Mouse (Mus musculus) megakaryocyte, adult 5-6 weeks (primary cell): ENCODE results near the gene Zkscan7. TPM values are rescaled to one million over a fixed set of nuclear protein-coding genes. Genes with fewer than 3 reads are reported as not detected.
"Not testable (repeated sequence)": the region's sequence is repeated elsewhere in the genome, so short reads cannot be mapped to it uniquely, and the experiment has no call there.

Experiments
- ATAC-seq: 2 replicates; pipeline ENCODE4 v1.8.0; 2016; ENCODE audit warnings: mild to moderate bottlenecking, inconsistent platforms; ENCODE audit not compliant: poor library complexity, severe bottlenecking
- total RNA-seq, 2 experiments: library from RNA; stranded (forward) in 1 of 2; stranded (reverse) in 1 of 2; fragments of 153-499, 151-499 nt in 1 of 2; fragments of 221-1000, 200-1000 nt in 1 of 2; gene quantifications; 2 replicates each; pipeline versions ENCODE4 v1.2.3 to v1.2.4; 2015 to 2017

Gene Zkscan7
- total RNA-seq (2015) (0.25 and 0.34 TPM in 2 replicates), total RNA-seq (2017) (0.51 and 0.69 TPM in 2 replicates)

DNA sequence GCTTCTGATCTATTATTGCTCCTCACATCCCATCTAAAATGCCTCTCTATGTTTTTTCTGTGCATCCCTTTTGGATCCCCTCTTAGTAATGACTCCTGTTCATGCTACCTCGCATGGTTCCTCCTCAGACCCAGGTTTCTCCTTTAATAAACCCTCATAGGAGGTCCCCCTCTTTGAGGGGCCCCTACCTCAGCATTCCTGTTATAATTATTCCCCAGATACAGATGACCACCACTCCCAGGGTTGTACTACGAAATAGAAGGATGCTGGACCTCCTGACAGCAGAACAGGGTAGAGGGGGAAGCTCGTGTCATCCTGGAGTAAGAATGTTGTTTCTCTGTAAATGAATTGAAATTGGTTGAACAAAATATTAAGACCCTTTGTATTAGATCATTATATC is at the start of gene Zkscan7:
TSS of gene Zkscan7 (plus strand) at position 301 of the 400 bp plus-strand sequence.
- no peak for ATAC-seq

DNA sequence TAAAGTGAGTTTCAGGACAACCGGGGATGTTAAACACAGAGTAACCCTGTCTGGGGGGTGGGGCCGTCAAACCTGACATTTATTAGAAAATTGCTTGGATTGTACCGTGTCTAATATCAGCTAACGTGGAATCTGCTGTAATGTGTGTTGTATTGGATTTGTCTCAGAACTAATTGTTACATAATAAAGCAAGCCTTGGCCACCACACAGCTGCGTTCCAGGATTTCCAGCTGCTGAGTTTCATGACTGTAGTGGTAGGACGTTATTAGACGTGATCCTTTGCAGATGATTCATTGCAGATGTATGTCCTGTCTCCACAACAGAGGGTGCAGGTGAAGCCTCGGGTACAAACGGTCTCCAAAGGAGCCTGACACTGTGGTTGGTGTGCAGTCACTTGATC is 49.4 kb upstream of the Zkscan7 start:
- no peak for ATAC-seq

DNA sequence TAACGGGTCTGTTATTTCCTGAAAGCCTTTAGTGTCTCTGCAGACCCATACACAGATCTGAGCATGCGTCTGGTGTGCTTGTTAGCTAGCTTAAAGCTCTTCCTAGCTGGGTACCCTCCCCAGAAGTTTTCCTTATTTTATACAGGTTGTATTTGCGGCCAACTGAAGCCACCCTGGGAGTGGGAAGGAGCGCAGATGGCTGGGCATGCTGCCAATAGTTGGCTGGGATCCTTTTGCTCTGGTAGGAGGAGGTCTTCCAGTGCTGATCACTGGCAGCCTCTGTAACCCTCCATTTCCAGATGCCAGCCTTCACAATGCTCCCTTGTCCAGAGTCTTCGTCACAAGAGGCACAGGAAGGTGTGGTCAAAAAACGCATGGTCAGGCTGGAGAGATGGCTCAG is 48.7 kb upstream of the Zkscan7 start:
- ATAC-seq: no peak

DNA sequence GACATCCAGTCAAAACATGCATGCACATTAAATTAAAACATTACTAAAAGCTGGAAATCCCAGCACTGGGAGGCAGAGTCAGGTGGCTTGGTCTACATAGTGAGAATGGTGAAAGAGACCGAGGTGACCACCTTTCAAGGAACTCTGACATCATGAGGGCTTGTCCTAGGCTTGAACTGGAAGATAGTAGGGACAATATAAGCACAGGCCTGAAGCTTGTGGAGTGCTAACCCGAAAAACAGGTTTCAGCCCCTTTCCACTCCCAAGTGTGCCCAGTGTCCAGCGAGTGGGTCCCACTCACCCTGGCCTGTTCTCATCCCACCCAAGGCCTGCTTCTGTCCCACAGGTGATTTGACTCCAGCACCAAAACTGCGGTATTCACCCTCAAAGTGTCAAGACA is 48.3 kb upstream of the Zkscan7 start:
- ATAC-seq: no peak

DNA sequence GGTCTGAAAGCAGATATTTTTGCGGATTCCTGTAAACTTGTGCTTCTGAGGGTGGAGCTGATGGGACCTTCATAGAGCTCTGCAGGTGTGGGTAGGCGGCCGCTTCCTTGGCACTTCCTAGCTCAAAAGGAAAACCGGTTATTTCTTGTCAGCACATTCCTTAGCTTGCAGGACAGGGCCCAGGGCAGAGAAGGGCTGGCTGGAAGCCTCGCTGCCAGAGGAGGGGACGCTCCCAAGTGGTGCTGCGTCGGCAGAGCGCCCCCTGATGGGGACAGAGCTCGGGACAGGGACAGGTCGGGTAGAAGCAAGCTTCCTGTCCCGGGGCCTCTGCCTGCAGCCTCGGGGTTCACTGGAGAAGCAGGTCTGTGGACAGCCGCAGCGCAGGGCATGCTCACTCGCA is 47.8 kb upstream of the Zkscan7 start:
- no peak for ATAC-seq

DNA sequence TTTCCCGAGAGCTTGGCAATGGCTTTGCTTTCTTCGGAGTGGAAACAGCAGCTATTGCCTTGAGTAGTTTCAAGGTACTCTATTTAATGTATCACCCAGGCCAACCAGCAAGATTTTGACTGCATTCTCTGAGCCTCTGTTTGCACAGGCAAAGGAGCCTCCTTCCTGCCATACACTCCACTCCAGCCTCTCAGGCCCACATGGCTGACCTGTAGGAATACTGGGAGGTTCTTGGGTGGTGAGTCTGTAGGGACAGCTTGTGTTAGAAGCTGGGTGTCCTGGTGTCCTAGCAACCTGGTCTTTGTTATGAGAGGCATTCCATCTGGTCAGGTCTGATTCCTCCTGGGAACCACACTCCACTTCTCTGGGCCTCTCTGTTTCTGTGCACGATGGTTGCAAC is 41.7 kb upstream of the Zkscan7 start, which contains the start of gene Gm35549:
TSS of gene Gm35549 (minus strand) at position 276 of the 400 bp plus-strand sequence.
- no peak for ATAC-seq

DNA sequence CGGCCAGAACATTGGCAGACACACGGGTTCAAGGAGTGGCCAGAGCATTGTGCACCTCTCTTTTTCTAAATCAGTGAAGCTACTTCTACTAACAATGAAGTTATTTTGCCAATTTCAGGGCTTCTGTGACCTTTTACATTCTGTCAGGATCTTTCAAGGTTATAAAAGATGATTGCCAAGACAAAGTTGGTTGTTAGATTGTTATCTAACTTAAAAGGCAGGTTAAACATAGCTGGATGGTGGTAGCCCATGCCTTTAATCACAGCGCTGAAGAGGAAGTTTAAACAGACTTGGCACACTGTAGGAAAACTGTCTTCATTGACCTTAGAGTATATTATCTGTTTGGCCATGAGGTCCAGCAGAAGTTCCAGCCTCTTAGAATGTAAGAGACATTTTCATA is 39.9 kb upstream of the Zkscan7 start:
- no peak for ATAC-seq

DNA sequence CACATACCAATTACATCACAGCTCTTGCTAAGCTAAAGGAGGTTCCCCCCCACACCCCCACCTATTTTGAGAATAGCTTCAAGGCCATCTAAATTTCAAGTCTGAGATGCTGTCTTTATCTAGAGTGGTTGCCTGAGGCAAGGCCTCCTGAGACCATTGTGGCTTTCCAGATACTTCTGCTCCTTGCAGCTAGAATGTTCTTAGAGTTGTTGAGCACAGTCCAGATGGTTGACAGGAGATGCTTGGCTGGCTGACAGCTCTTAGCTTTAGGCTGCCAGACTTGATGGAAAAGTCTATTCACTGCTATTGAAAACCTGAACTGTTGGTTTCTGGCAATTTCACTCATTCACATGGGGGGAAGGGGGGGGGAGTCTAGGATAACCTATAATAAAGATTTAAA is 39.3 kb upstream of the Zkscan7 start:
- no peak for ATAC-seq

DNA sequence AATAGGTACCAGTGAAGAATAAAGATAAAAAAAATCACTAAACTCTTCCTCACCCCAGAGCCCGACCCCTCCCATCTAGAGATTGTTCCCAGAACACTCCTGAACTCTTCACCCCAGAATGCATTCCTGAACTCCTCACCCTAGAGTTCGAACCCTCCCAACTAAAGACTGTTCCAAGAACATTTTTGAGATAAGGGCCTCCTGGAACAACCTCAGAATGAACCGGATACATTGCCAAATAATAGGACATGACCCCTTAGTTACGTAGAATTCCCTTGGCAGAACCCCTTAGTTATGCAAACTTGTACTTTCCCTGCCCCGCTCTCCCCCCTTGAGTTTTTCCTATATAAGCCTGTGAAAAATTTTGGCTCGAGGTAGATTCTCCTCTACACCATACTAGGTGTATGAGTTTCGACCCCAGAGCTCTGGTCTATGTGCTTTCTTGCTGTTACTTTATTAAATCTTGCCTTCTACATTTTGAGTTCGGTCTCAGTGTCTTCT is 37.6 kb upstream of the Zkscan7 start:
- ATAC-seq: not testable (repeated sequence)

GRCm38 (mm10) chr9:122854526-122854925 is 31.0 kb upstream of the Zkscan7 start:
- no peak for ATAC-seq

DNA sequence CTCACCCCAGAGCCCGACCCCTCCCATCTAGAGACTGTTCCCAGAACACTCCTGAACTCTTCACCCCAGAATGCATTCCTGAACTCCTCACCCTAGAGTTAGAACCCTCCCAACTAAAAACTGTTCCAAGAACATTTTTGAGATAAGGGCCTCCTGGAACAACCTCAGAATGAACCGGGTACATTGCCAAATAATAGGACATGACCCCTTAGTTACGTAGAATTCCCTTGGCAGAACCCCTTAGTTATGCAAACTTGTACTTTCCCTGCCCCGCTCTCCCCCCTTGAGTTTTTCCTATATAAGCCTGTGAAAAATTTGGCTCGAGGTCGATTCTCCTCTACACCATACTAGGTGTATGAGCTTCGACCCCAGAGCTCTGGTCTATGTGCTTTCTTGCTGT is 30.3 kb upstream of the Zkscan7 start:
- not testable (repeated sequence) for ATAC-seq

DNA sequence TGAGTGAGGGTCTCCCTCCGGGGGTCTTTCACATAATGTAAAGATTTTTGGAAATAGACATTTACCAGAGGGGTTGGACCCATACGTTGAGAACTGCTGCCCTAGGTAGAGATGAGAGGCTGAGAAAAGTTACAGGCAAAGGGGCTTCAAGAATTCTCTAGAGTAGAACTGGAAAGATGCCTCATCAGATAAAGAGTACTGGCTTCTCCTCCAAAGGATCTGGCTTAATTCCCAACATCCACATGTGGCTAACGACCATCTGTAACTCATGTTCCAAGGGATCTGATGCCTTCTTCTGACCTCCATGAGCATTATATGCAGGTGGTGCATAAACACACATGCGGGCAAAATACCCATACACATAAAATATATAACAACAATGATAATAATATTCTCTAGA is 29.9 kb upstream of the Zkscan7 start:
- ATAC-seq: no peak

GRCm38 (mm10) chr9:122856716-122857115 is 28.8 kb upstream of the Zkscan7 start:
- ATAC-seq: no peak

DNA sequence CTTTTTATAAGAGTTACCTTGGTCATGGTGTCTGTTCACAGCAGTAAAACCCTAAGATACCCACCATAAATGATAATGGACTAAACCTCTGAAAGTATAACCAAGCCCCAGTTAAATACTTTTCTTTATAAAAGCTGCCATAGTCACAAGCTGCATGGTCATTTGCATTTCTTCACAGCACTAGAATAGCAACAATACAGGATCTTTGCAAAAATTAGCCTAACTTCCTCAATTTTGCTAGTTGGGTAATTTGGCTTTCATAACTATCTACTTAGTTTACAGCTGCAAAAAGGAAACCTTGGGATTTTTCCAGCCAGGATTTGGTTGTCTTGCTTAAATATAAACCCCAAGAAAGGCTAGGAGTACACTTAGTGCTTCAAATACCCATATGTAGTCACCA is 24.7 kb upstream of the Zkscan7 start:
- peak; percentile 73 for ATAC-seq

DNA sequence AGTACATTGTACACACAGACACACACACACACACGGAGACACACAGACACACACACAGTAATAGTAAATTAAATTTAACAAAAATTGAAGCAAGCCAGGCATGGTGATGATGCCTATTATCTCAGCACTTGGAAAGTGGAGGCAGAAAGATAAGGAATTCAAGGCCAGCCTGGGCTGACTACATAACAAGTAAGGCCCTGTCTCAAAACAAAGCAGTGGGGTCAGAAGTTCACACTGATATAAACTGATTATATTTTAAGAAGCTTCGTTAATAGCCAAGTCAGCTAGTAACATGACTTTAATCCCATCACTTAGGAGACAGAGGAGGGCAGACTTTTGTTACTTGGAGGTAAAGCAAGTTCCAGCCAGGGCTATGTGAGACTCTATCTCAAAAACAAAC is 21.8 kb upstream of the Zkscan7 start:
- no peak for ATAC-seq

DNA sequence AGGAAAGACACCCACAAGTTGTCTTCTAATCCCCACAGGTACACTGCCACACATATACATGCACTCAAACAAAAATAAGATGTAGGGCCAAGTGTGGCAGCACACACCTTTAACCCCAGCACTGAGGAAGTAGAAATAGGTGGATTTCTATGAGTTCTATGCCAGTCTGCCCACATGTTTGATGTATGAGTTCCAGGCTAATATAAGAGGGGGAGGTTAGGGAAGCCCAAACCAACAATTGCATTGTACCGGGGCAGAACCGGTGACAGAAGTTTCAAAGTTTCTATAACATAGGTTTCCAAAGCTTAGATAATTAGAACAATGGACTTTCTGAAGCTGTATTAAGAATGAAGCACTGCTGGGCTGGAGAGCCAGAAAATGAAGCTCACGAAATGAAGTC is 20.6 kb upstream of the Zkscan7 start:
- ATAC-seq: no peak

DNA sequence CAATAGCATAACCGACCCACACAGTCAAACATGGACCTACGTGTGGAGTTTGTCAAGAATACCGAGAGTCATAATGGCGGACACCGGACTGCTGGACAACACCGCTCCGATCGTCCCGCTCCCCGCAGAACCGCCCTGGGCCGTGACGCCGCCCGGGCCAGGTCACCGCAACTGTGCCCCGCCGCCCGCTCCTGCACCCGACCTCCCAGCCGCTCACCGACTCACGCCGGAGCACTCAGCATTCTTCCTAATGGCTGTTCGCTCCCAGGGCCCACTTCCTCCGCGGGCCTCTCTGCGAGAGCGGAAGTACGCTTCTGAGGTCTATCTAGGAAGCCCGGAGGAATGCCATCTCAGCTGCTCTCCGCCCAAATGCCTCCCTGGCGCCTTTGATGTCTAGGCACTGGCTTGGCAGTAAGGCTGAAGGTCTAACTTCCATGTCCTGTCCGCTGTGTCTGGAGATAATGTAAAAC is 19.8 kb upstream of the Zkscan7 start, which contains the start of gene Zfp445:
TSS of gene Zfp445 (minus strand) at position 310 of the 470 bp plus-strand sequence.
- peak; percentile 98 for ATAC-seq

DNA sequence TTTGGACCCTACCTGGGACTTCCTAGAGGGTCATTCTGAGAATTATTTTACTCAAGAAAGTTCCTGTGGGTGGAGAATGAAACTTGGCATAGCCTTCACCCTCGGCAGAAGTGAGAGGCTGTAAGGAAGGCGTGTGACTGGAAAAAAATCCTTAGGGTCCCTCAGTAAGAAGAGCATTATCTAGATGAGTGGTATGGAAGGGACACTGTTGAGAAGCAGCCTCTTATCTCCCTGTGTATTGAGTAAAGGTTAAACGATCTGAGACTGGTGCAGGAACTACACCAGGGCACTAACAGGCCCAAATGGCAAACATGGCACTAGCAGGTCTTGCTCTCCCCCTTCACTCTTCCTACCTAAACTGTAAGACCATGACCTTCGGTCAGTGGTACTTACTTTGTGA is 19.3 kb upstream of the Zkscan7 start:
- ATAC-seq: no peak

GRCm38 (mm10) chr9:122872595-122872994 is 12.9 kb upstream of the Zkscan7 start:
- ATAC-seq: no peak

- no peak for ATAC-seq
Measured at GRCm38 (mm10) chr9:122874653-122875052, 10.8 kb upstream of the Zkscan7 start.

DNA sequence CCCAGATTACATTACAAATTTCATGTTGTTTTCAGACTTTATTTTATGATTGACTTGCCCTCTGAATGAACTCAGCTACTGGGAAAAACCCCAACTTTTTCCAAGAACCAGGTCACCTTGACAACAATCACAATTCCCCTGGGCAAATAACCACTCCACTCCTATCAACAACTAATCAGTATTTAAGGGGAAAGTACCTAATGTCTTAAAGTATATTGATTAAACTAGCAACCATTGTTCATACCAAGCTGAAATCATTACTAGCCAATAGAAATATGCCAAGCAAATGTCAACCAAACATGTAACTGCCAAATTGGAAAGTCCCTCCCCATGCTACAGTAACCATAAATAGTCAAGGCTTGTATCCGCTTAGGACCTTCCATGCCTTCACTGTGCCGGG is 10.3 kb upstream of the Zkscan7 start:
- no peak for ATAC-seq

DNA sequence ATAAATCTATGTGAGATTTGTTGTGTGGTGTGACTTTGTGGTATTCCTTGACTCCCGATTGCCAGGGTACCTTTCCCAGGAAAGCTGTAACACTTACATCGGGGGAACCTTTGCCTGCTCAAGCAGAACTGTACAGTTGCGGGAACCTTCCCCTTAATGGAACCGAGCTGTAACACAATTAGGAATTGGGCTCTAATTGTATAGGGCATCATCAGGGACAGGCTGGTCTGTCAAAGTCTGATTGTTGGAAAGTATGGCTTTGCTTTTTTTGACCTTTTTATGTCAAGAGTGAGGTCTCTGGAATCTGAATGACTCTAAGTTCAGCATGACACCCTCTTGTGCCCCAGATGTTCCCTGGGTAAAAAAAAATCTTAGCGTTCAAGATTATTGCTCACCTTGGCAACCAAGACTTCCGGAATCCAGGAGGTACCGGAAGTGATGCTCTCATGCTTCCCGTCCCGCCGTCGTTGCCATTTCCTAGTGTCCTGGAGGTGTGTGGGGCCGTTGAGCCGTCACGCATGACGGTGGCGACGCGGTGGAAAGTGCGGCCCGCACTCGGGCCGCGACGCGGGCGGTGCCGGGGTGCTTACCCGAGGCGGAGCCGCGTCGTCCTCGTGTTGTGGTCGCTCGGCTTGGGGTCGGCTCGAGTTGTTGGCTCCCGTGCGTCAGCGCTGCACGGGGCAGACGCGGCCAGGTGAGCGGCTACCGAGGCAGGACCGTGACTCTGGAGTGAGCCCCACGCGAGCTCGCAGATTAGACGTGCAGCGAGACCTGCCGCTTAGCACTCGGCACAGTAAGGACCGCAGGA is 1.1 kb downstream of the Zkscan7 start:
- ATAC-seq: peak; percentile 85
